Mouse (Mus musculus): ENCODE measurements at regions not wholly inside any gene's neighbourhood (a gene's known extent, or its start where the extent isn't known, plus 50 kb on each side); places are given as distances from the start of the nearest gene placed in this dataset.

DNA sequence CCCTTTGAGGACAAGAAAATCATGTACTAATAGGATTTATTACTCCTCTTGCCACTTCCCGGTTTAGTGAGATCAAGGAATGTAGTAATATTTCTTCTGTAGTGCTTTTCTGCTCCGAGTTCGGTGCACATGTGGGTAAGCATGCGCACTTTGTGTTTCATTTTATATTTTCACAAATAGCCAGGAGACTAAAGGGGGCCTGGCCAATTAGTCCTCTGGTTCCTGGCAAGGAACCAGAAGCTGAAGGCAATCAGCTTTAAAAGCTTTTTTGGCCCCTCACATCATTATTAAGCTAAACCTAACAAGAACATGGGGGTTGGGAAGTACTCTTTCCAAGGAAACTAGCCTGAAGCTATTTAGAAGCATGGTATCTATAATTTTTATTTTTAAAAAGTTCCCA lies 134.2 kb downstream of the Fzd1 start:
- Histone ChIP-seq H3K27me3 (replicated peaks; ENCODE audit: control insufficient read depth, insufficient read depth, low read length) (no peaks in the 10 kb centered on the region), H3K4me2 (ENCODE audit: low read depth, low read length) (no peak overlapping the region), H3K9ac (ENCODE audit: low read depth, low read length) (no peak overlapping the region), H3K4me1 (ENCODE audit: control insufficient read depth, insufficient read depth, low read length) (peaks cover 2% of the 10 kb centered on the region; the same call in 1 of the 2 replicates), H3K36me3 (ENCODE audit: control insufficient read depth, insufficient read depth, low read length) (no peaks in the 10 kb centered on the region), H3K4me3 (ENCODE audit: low read length) (no peak overlapping the region), H3K27ac (ENCODE audit: low read length) (no peak overlapping the region), H3K9me3 (ENCODE audit: control insufficient read depth, low read length) (no peaks in the 10 kb centered on the region)
- WGBS, result 48% methylated on average over 4 of the region's 4 CpGs
- ATAC-seq, result no peak

DNA sequence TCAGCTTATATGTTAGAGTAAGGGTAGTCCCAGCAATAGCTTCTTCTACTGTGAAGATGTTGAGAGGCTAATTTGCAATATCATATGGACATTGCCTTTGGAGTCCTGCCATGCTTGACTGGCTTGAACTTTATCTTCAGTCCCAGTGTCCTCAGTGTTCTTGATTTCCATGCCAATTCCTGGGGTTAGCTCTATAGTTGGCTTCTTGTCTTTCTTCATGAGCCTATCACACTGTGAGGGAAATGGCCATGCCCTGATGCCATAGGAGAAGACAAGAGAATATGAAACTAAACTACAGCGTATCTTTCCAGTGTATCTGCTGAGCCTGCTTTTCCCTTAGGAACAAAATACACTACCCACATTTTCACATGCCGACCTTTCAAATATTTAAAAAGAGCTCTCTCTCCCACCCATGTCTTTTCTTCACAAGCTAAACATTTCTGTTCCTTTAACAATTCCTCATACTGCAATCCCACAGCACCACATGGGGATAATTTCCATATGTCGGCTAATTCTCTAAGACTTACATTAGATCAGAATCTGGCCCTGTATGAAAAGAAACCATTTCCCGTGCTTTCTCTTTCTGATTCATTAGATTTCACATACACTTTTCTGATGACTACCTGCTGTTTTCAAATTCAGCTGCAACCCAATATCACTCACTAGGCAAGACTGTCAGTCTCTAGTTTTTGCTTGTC lies 137.2 kb downstream of the Fzd1 start:
- H3K9ac ChIP-seq (ENCODE audit: low read depth, low read length), result no peak overlapping the region
- H3K9me3 ChIP-seq (ENCODE audit: control insufficient read depth, low read length), result no peaks in the 10 kb centered on the region
- ATAC-seq, result no peak
- WGBS, result 57% methylated on average over 4 of the region's 4 CpGs
- H3K4me2 ChIP-seq (ENCODE audit: low read depth, low read length), result no peak overlapping the region
- no peaks in the 10 kb centered on the region for H3K27me3 ChIP-seq (replicated peaks; ENCODE audit: control insufficient read depth, insufficient read depth, low read length)
- no peak overlapping the region for H3K27ac ChIP-seq (ENCODE audit: low read length)
- no peak overlapping the region for H3K4me3 ChIP-seq (ENCODE audit: low read length)
- no peaks in the 10 kb centered on the region for H3K36me3 ChIP-seq (ENCODE audit: control insufficient read depth, insufficient read depth, low read length)
- H3K4me1 ChIP-seq (ENCODE audit: control insufficient read depth, insufficient read depth, low read length), result peaks cover 2% of the 10 kb centered on the region; the same call in 1 of the 2 replicates

DNA sequence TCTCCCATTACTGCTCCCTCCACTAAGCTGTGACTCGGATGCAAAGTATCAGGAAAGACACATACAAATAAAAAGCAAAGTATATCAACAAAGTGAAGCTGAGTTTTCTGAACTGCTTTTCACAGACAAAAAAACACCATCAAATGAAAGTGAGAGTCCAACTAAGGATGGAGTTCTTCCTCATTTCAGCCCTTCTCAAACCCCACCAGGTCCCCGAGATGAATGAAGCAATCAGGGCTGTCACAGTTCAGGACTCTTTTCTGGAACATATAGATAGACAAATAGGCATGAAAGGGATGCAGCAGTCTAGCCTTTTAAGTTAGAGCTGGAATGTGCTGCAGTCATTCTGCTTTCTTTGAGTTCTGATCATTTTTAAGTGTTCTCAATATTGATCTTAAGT lies 142.6 kb downstream of the Fzd1 start:
- no peak overlapping the region for H3K4me2 ChIP-seq (ENCODE audit: low read depth, low read length)
- no peaks in the 10 kb centered on the region for H3K27me3 ChIP-seq (replicated peaks; ENCODE audit: control insufficient read depth, insufficient read depth, low read length)
- no peaks in the 10 kb centered on the region for H3K4me1 ChIP-seq (ENCODE audit: control insufficient read depth, insufficient read depth, low read length)
- no peak overlapping the region for H3K4me3 ChIP-seq (ENCODE audit: low read length)
- no peak for ATAC-seq
- WGBS, result 87% methylated on average over 2 of the region's 2 CpGs
- no peak overlapping the region for H3K9ac ChIP-seq (ENCODE audit: low read depth, low read length)
- no peak overlapping the region for H3K27ac ChIP-seq (ENCODE audit: low read length)
- no peaks in the 10 kb centered on the region for H3K36me3 ChIP-seq (ENCODE audit: control insufficient read depth, insufficient read depth, low read length)
- H3K9me3 ChIP-seq (ENCODE audit: control insufficient read depth, low read length), result no peaks in the 10 kb centered on the region

DNA sequence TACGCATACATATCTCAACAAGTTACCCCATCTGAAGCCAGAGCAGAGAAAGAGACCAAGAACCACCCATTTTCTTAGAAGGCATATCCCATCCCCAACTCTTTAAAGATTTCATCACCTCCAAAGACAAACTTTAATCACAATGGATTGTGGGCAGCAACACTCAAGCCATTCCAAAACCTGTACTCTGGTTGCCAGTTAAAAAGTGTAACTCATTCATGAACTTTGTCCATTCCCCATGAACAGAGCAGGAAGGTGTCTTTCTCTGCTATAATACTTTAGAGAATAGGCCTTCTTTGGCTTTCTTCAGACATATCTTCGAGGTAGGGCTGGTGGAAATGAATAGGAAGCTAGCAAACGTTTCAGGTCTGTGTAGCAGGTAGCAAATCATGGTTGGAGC lies 160.4 kb downstream of the Fzd1 start:
- H3K36me3 ChIP-seq (ENCODE audit: control insufficient read depth, insufficient read depth, low read length), result no peaks in the 10 kb centered on the region
- WGBS, result 87% methylated on average over 3 of the region's 3 CpGs
- no peaks in the 10 kb centered on the region for H3K4me1 ChIP-seq (ENCODE audit: control insufficient read depth, insufficient read depth, low read length)
- H3K27ac ChIP-seq (ENCODE audit: low read length), result no peak overlapping the region
- no peak overlapping the region for H3K4me2 ChIP-seq (ENCODE audit: low read depth, low read length)
- H3K9ac ChIP-seq (ENCODE audit: low read depth, low read length), result no peak overlapping the region
- no peak for ATAC-seq
- no peak overlapping the region for H3K4me3 ChIP-seq (ENCODE audit: low read length)
- H3K27me3 ChIP-seq (replicated peaks; ENCODE audit: control insufficient read depth, insufficient read depth, low read length), result no peaks in the 10 kb centered on the region
- H3K9me3 ChIP-seq (ENCODE audit: control insufficient read depth, low read length), result no peaks in the 10 kb centered on the region

DNA sequence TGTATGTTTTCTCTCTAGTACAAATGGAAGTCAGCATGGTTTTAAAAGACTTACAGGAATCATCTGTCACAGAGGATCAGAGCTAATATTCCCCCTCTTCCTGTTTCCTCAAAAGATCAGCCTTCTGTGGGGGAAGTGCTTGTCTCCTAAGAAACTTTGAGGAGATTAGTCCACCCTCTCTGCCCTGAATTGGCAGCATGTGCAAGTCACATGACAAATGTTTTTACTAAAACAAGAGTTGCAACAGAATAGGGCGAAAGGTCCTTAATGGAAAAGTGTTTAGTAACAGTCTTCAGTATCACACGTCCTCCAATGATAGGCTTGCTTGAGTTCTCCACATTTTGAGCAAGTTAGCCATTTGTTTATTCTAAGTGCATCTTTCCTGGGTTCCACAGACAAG lies 162.8 kb downstream of the Fzd1 start:
- Histone ChIP-seq H3K4me1 (ENCODE audit: control insufficient read depth, insufficient read depth, low read length) (no peaks in the 10 kb centered on the region), H3K27me3 (replicated peaks; ENCODE audit: control insufficient read depth, insufficient read depth, low read length) (no peaks in the 10 kb centered on the region), H3K36me3 (ENCODE audit: control insufficient read depth, insufficient read depth, low read length) (no peaks in the 10 kb centered on the region), H3K4me2 (ENCODE audit: low read depth, low read length) (no peak overlapping the region), H3K4me3 (ENCODE audit: low read length) (no peak overlapping the region), H3K9me3 (ENCODE audit: control insufficient read depth, low read length) (no peaks in the 10 kb centered on the region), H3K27ac (ENCODE audit: low read length) (no peak overlapping the region), H3K9ac (ENCODE audit: low read depth, low read length) (no peak overlapping the region)
- no peak for ATAC-seq
- WGBS, result 62% methylated on average over 2 of the region's 2 CpGs

DNA sequence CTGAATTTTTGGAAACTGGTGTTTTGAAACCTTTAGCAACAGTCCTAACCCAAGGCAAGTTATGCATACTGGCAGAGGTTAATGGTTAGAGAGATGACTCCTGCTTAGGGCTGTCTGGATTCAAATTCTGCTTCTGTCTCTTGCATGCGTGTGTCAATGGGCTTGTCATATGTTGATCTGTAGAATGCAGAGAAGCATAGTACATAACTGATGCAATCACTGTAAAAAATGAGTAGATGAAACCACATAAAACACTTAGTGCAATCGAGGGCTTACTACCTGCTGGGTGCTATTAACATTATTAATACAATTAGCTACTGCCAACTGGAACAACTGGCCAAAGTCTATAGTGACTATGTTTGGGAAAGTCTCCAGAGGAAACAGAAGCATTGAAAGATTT lies 163.3 kb downstream of the Fzd1 start:
- no peaks in the 10 kb centered on the region for H3K27me3 ChIP-seq (replicated peaks; ENCODE audit: control insufficient read depth, insufficient read depth, low read length)
- no peaks in the 10 kb centered on the region for H3K4me1 ChIP-seq (ENCODE audit: control insufficient read depth, insufficient read depth, low read length)
- ATAC-seq, result no peak
- no peak overlapping the region for H3K4me3 ChIP-seq (ENCODE audit: low read length)
- no peak overlapping the region for H3K27ac ChIP-seq (ENCODE audit: low read length)
- 86% methylated on average over 2 of the region's 2 CpGs for WGBS
- no peak overlapping the region for H3K9ac ChIP-seq (ENCODE audit: low read depth, low read length)
- H3K4me2 ChIP-seq (ENCODE audit: low read depth, low read length), result no peak overlapping the region
- no peaks in the 10 kb centered on the region for H3K36me3 ChIP-seq (ENCODE audit: control insufficient read depth, insufficient read depth, low read length)
- no peaks in the 10 kb centered on the region for H3K9me3 ChIP-seq (ENCODE audit: control insufficient read depth, low read length)

DNA sequence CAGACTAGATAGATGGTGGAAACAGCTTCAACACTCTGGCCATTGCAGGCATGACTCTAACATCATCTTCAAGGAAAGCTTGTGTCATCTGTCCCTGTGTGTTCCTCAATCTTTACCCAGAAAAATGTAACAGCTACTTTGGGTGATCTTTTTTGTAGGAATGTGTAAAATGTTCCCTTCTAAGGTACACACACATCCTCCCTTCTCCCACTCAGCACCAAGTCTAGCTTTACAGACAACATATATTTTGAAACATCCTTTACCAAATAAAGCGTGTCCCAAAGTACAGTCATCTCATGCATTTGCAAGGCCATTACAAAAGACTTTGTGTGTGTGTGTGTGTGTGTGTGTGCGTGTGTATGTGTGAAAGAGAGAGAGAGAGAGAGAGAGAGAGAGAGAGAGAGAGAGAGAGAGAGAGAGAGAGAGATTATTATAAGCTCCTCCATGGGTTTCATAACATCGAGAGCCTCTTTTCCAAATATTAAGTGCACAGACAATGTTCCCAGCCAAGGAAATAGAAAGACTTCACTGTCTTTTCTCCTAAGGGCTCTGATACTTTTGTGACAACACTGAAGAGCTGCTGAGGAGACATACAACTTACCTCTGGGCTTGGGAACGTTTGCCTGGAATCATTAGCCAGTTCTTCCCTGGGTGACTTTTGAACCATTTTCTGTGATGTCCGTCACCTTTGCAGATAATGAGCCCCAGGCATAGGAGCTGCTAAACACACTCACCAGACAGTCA lies 164.0 kb downstream of the Fzd1 start:
- no peak overlapping the region for H3K4me3 ChIP-seq (ENCODE audit: low read length)
- H3K9me3 ChIP-seq (ENCODE audit: control insufficient read depth, low read length), result no peaks in the 10 kb centered on the region
- no peak overlapping the region for H3K4me2 ChIP-seq (ENCODE audit: low read depth, low read length)
- no peaks in the 10 kb centered on the region for H3K27me3 ChIP-seq (replicated peaks; ENCODE audit: control insufficient read depth, insufficient read depth, low read length)
- H3K27ac ChIP-seq (ENCODE audit: low read length), result no peak overlapping the region
- WGBS, result 67% methylated on average over 5 of the region's 5 CpGs
- ATAC-seq, result no peak
- H3K9ac ChIP-seq (ENCODE audit: low read depth, low read length), result no peak overlapping the region
- no peaks in the 10 kb centered on the region for H3K4me1 ChIP-seq (ENCODE audit: control insufficient read depth, insufficient read depth, low read length)
- H3K36me3 ChIP-seq (ENCODE audit: control insufficient read depth, insufficient read depth, low read length), result no peaks in the 10 kb centered on the region

DNA sequence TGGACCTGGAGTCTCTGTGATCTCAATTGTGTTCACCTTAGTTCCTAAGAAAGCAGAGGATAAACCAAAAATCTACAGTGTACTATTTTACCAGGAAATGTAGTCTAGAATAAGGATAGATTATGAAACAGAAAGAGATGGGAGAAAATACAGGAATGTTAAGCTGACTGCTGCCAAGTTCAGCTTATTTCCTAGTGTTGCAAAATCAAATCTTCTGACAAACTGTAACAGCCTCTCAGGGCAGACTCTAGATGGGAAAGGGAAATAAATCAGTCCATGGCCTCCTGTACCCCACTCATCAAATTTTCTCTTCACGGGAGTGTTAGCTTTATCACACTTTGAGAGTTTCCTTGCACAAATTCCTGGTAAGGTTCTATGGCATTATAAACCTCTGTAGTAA lies 166.1 kb downstream of the Fzd1 start:
- no peaks in the 10 kb centered on the region for H3K4me1 ChIP-seq (ENCODE audit: control insufficient read depth, insufficient read depth, low read length)
- no peaks in the 10 kb centered on the region for H3K9me3 ChIP-seq (ENCODE audit: control insufficient read depth, low read length)
- WGBS, result 64% methylated on average over 1 of the region's 1 CpGs
- ATAC-seq, result no peak
- no peak overlapping the region for H3K4me3 ChIP-seq (ENCODE audit: low read length)
- H3K27ac ChIP-seq (ENCODE audit: low read length), result no peak overlapping the region
- H3K4me2 ChIP-seq (ENCODE audit: low read depth, low read length), result no peak overlapping the region
- no peak overlapping the region for H3K9ac ChIP-seq (ENCODE audit: low read depth, low read length)
- H3K27me3 ChIP-seq (replicated peaks; ENCODE audit: control insufficient read depth, insufficient read depth, low read length), result no peaks in the 10 kb centered on the region
- no peaks in the 10 kb centered on the region for H3K36me3 ChIP-seq (ENCODE audit: control insufficient read depth, insufficient read depth, low read length)

DNA sequence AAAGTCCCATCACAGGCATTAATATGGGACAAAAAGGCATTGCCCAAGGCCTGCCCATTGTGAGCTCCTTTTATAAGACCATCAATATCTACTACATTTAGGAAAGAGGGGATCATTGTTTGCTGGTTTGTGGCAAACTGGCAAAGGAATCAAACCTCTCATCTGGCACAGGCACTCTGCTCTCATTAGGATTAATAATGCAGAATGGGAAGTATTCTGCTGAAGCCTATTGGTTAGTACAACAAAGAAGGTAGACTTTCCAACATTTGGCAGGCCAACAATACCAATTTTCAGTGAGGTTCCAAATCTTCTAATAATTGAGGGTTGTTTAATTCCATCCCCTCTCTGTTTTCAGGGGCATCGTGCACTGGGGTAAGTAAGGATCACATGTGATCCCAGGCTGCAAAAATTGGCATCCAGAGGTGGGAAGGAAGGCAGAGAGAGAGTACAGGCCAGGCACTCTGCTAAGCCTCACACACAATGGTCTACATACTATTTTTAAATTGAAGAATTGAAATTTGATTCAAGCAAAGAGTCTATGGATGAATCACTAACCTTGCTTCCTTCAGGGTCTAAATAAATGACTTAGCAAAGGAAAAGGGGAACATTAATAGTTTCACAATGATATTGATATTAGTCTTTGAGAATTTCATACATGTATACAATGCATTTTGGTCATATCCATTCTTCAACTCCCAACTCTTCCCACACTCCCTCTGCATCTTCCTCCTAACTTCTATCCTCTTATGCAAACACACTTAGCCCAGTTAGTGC lies 174.9 kb downstream of the Fzd1 start:
- no peaks in the 10 kb centered on the region for H3K36me3 ChIP-seq (ENCODE audit: control insufficient read depth, insufficient read depth, low read length)
- no peak overlapping the region for H3K4me3 ChIP-seq (ENCODE audit: low read length)
- H3K9ac ChIP-seq (ENCODE audit: low read depth, low read length), result no peak overlapping the region
- no peak for ATAC-seq
- H3K27ac ChIP-seq (ENCODE audit: low read length), result no peak overlapping the region
- 92% methylated on average over 1 of the region's 1 CpGs for WGBS
- no peaks in the 10 kb centered on the region for H3K27me3 ChIP-seq (replicated peaks; ENCODE audit: control insufficient read depth, insufficient read depth, low read length)
- H3K4me1 ChIP-seq (ENCODE audit: control insufficient read depth, insufficient read depth, low read length), result no peaks in the 10 kb centered on the region
- no peak overlapping the region for H3K4me2 ChIP-seq (ENCODE audit: low read depth, low read length)
- no peaks in the 10 kb centered on the region for H3K9me3 ChIP-seq (ENCODE audit: control insufficient read depth, low read length)

Data from intestine, embryonic 16.5 days (tissue).